ENCODE assay signal across 8 mouse cellular contexts in genomic region chr6:82863380-82863874, GRCm38 (mm10).
DNase-seq lines count a peak whose midpoint lies in the region; ATAC-seq lines count a peak whose summit lies in the region.

No protein-coding gene starts in this region.

- no peaks in the 10 kb centered on the region for H3K27me3 ChIP-seq in hindbrain, embryonic 16.5 days (replicated peaks; ENCODE audit: control insufficient read depth, insufficient read depth, low read length)
- no peaks in the 10 kb centered on the region for H3K27me3 ChIP-seq in hindbrain, embryonic 14.5 days (ENCODE audit: control insufficient read depth, insufficient read depth, low read length)

- H3K4me2 ChIP-seq in hindbrain, embryonic 16.5 days (ENCODE audit: low read length): no peak overlapping the region
- no peak overlapping the region for H3K4me2 ChIP-seq in hindbrain, embryonic 14.5 days (replicated peaks)

- no peaks in the 10 kb centered on the region for H3K36me3 ChIP-seq in hindbrain, embryonic 16.5 days (ENCODE audit: control insufficient read depth, insufficient read depth, low read length)
- H3K36me3 ChIP-seq in hindbrain, embryonic 14.5 days (replicated peaks; ENCODE audit: control insufficient read depth, insufficient read depth): no peaks in the 10 kb centered on the region

- no peaks in the 10 kb centered on the region for H3K4me1 ChIP-seq in hindbrain, embryonic 16.5 days (ENCODE audit: control insufficient read depth, insufficient read depth, low read depth, low read length)
- no peaks in the 10 kb centered on the region for H3K4me1 ChIP-seq in hindbrain, embryonic 14.5 days (replicated peaks; ENCODE audit: control insufficient read depth, insufficient read depth, low read length)

- no peak overlapping the region for H3K27ac ChIP-seq in hindbrain, embryonic 16.5 days (ENCODE audit: low read depth, low read length)
- no peak overlapping the region for H3K27ac ChIP-seq in hindbrain, embryonic 14.5 days

- intact Hi-C loops in heart, postnatal 25 days (cut with DNase I): no loop called here

- no peak for ATAC-seq in hindbrain, embryonic 16.5 days
- ATAC-seq in hindbrain, embryonic 14.5 days (ENCODE audit: low FRiP score): no peak

- no peak for DNase-seq in hindbrain, embryonic 14.5 days (ENCODE audit: low spot score)
- DNase-seq in c-Kit-positive CD71-negative TER-119-negative erythroid progenitor cells, embryonic 14.5 days (ENCODE audit: low read depth): peak; percentile 43
- peak; percentile 28 for DNase-seq in heart, postnatal 25 days (ENCODE audit: low spot score)
- peak; percentile 78 for DNase-seq in lung, postnatal 36 days
- peak; percentile 84 for DNase-seq in thymus, postnatal 14 days
- no peak for DNase-seq in spleen, adult 12 weeks (ENCODE audit: low spot score)
- no peak for DNase-seq in kidney, adult 11 months

- WGBS in hindbrain, embryonic 16.5 days: 79% methylated on average over 8 of the region's 8 CpGs
- 92% methylated on average over 8 of the region's 8 CpGs for WGBS in hindbrain, embryonic 14.5 days

- peak overlapping the region; percentile 9; the same call in 1 of the 2 replicates for H3K9ac ChIP-seq in hindbrain, embryonic 16.5 days (ENCODE audit: low read depth, low read length)
- H3K9ac ChIP-seq in hindbrain, embryonic 14.5 days: no peak overlapping the region

- H3K9me3 ChIP-seq in hindbrain, embryonic 16.5 days (ENCODE audit: control insufficient read depth, low read length): peaks cover 5% of the 10 kb centered on the region; the same call in 1 of the 2 replicates
- H3K9me3 ChIP-seq in hindbrain, embryonic 14.5 days (ENCODE audit: control insufficient read depth, low read length): no peaks in the 10 kb centered on the region; the same call in 1 of the 2 replicates

- H3K4me3 ChIP-seq in hindbrain, embryonic 16.5 days (ENCODE audit: low read length): no peak overlapping the region
- no peak overlapping the region for H3K4me3 ChIP-seq in hindbrain, embryonic 14.5 days (replicated peaks; ENCODE audit: low read length)

Comparison
In these comparisons a context has a peak if more than half of its experiments do, and no peak if none do; other contexts are left out.
1. DNase-seq: peak in c-Kit-positive CD71-negative TER-119-negative erythroid progenitor cells, embryonic 14.5 days (single experiment), heart, postnatal 25 days (single experiment), lung, postnatal 36 days (single experiment) and thymus, postnatal 14 days (single experiment); none in hindbrain, embryonic 14.5 days (single experiment), spleen, adult 12 weeks (single experiment) and kidney, adult 11 months (single experiment).